Mouse (Mus musculus): ENCODE results near the gene Prex1.

The Prex1 gene

DNA sequence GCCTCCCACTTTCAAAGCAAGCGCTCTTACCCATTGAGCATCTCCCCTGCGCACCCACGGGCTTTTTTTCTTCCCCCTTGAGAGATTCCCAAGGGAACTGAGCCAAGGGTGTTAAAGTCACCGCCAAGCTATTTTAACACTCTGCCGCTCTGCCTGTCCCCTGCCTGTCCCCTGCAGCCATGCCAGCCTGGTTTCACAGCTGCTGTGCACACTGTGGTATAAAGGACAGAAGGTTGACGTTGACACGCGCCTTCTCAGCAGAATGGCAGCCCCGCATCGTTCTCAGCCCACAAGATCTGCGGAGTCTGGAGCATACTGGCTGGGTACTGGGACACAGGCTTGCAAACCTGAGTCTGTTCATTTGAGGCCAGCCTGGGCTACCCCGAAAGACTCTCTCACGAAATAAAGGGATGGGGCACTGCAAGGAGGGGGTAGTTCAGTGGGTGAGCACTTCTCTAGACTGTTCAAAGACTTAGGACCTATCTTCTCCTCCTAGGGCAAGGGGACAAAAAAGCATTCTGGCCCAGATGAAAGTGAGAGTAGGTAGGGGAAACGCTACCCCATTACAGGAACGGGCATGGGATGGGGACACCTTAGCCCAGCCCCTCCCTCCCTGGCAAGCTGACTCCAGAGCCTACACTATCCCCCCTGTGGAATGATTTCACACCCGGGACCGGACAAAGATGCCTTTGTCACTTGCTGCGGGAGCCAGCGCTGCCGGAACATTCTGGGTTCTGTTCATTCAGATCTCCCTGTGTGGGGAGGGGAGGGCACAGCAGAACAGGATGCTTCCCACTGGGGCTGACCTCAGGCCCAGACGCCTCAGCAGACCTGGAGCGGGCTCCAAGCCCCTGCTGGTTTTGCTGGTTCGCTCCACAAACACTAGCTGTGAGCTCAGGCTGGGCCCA is 21.8 kb downstream of the Prex1 start:
- in situ Hi-C loops (cut with MboI; ENCODE audit: unreplicated experiment in 2 of 2) = no loop called here

DNA sequence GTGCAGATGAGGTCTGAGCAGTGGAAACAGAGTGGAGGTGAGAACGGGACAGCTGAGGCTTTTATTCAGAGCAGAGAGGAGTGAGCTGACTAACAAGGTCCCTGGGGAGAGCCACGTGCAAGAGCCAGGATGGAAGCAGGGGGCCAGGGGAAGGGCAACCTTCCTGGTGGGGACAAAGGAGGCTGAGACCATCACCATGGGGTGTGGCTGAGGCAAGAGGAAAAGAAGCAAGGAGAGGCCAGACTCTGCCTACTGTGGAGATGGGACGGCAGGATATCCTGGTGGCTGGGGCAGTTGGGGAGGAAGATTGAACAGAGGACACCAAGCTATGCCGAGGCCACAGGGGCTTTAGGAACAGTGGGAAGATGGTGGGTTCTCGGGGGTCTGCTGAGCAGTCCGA is 26.7 kb downstream of the Prex1 start:
- in situ Hi-C loops (cut with MboI; ENCODE audit: unreplicated experiment in 2 of 2) = no loop called here

DNA sequence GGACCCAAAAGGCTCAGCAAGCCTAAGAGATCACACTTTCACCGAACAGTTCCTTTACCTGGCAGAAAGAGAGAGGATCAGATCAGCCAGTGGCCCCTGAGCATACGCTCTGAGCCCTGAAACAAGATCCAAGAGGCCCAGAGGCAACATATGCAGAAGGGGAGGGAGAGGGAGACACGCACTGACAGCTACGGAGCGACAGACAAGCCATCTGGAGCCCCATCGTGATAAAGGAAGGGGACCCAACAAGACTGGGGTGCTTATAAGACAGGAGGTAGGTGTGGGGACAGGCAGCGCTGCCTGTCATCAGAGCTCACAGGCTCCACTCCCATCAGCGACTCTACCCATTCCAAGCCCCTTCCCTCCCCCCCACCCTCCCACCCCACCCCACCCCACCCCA is 27.8 kb downstream of the Prex1 start:
- in situ Hi-C loops (cut with MboI; ENCODE audit: unreplicated experiment in 2 of 2) = no loop called here

DNA sequence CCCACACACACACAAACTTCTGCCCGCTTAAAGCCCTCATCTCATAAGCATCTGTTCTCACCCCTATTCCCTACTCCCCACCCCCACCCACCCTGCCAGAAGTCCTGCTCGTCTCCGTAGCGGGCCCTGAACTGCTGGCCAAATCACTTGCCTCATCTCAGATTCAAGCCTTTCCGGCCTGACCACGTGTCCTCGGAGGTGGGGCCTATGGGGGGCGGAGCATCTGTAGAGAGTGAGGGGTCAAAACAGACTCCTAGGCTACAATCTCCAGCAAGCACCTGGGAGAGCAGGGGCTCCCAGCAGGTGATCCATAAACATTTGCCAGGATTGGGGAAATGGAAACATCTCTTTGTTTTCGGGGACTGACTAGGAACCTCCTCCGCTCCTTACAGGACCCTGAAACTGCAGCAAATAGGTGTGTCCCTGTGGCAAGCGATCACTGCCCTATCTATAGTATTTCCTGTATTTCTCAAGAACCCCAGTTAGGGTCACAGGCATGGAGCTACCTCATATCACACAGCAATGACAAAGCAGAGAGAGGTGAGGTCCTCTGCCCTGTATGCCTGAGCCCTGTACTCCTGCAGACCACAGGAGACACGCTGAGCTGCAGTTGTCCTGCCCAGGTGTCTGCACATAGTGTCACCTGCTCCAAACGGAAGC is 29.6 kb downstream of the Prex1 start:
- in situ Hi-C loops (cut with MboI; ENCODE audit: unreplicated experiment in 2 of 2) = no loop called here

DNA sequence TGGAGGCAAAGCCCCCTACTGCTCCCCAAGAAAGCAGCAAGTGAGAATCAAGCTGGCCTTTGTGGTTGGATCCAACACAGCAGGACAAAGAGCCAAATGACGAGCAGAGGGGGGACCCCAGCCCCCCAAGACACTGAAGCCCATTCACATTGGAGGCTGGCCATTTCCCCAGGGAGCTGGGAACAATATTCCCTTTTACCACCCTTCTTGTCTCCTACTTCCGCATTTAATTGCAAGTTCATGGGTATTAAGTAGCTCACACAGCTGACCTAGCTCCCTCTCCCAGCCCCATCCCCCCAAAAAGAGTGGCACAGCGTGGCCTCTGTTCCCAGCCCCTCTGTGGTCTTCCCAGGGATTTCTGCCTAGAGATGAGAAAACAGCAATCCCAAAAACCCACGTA is 30.8 kb downstream of the Prex1 start:
- in situ Hi-C loops (cut with MboI; ENCODE audit: unreplicated experiment in 2 of 2) = no loop called here

DNA sequence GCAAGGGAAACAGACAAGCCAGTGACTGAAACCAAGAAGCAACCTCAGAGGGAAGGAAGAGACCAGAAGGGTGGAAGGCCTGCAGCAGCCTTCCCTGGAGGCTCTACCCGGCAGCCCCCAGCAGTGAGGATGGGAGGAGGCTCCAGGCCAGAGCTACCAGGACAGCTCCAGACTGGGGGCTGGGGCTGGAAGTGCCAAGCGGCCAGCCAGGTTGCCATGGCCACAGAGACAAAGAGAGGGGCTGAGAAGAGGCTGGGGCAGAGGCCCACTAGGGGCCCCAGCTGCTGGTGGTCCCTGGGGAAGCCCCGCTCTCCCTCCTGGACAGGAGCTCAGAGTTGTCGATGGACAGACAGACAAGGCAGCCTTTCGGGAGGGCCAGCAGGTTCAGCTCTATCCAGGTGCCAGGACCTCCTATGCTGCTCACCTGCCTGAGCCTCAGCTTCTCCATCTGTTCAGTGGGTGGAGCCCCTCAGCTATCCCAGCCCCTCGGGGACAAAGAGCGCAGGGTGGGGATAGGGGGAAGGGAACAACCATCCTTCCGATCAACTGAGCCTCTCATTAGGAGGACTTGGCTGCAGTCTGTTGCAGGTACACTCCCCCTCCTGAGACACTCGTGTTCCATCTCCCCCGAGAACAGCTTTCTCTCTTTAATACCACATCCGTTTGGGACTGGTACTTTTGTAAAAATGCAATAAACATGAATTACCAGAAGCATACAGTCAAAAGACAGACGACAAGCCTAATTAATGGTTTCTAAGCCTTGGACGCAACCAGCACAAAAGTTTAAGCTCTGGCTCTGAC is 34.5 kb downstream of the Prex1 start:
- in situ Hi-C loops (cut with MboI; ENCODE audit: unreplicated experiment in 2 of 2) = no loop called here

DNA sequence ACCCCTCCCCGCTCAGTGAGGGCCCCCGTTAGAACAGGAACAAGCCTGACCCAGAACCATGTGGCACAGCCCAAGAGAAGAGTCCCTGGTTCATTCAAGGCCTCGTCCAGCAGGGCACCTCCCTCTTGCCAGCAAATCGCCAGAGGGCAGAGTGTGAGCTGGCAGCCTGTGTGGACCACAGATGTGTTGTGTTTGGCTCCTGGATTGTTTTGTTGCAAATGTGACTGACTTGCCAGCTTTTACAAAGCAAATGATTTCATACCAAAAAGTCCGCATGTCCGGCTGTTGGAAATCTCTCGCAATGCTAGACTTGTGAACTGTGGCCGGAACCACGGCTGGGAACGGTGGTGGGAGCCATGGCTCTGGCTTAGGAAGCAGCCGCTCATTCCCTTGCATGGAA is 36.7 kb downstream of the Prex1 start:
- in situ Hi-C loops (cut with MboI; ENCODE audit: unreplicated experiment in 2 of 2) = no loop called here

DNA sequence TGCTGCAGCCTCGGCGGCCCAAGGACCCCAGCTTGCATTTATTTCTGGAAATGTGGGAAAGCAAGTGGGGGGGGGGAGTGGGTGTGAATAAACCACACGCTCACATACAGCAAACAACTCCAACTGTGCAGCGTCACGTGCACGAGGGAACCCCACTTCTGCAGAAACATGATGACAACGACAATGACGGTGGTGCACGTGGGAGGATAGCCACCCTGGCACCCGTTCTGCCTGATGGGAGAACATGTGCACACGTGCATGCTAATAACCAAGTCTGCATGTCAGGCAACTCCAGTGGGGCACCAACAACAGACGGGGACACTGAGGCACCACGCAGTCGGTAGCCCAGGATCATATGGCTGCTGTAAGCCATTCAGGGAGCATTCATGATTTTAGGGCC is 37.1 kb downstream of the Prex1 start:
- in situ Hi-C loops (cut with MboI; ENCODE audit: unreplicated experiment in 2 of 2) = no loop called here

DNA sequence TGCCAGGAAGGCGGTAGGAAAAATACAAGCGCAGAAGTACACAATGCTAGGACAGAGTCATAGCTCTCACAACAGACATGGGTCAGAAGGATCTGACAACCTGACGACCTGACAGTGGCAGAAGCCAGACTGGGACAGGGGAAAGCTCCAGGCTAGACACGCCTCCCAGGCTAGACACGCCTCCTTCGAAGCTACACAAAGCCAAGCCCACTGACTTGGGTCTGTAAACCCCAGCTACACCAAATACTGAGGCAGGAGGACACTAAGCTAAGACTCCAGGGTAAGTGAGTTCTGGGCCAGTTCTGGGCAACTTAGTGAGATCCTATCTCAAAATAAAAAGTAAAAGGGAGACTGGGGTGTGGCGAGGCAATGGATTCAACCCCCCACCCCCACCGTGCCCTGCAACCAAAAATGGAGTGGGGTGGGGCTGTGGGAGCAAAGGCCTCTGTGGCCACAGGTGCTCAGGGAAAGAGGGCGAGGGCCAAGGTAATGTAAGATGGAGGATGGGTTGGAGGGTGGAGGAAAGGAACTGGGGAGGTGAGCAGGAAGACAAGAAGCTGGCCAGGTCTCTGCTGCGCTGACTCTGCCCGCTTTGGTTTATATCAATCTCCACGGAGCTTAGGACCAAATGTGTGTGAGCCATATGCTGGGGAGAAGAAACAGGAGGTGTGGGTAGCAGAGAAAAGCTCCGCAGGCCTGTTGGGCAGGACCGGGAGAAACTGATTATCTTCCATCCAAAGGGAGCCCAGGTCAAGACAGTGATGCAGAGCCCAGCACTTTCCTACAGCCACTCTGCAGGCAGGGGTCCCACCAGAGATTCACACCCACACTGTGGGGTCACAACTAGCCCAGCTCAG is 37.8 kb downstream of the Prex1 start:
- in situ Hi-C loops (cut with MboI; ENCODE audit: unreplicated experiment in 2 of 2) = no loop called here

DNA sequence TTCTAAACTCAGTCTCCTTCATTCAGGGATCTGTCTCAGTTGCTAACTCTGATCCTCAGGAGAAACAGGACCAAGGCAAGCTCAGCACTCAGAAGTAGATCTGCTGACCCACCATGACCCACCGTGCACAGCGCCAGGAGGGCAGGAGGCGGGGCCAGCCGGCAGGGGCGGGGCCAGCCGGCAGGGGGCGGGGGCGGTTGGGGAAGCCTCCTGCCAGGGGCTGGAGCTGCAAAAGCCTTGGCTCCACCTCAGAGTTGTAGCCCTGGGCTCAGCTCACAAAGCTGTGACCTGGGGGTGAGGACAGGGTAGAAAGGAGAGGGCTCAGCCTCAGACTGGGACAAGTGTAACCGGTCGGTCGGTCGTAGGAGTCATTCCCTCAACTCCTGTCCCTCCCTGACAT is 38.9 kb downstream of the Prex1 start:
- in situ Hi-C loops (cut with MboI; ENCODE audit: unreplicated experiment in 2 of 2) = loop anchor here in 1 of 2 experiments (5.0 kb wide), 1 partner anchor 38 kb away; the partner anchor contains the start of gene Prex1

DNA sequence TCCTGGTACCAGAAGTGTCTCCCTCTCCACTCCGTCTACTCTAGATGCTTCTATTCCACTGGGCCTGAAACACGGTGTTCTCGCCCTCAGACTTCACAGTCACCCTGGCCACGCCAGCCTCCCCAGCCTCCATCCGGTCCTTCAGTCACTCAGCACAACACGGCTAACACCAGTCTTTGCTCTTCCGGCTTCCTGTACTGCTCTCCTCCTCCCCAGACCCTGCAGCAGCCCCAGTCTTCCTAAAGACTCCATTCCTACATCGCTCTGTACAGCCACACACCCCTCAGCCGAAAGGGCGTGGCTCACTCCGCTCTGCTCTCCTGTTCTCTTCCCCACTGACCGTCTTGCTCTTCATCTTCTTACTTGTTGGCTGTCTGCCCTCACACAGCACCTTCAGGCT is 39.7 kb downstream of the Prex1 start:
- in situ Hi-C loops (cut with MboI; ENCODE audit: unreplicated experiment in 2 of 2) = loop anchor here in 1 of 2 experiments (5.0 kb wide), 1 partner anchor 38 kb away; the partner anchor contains the start of gene Prex1

DNA sequence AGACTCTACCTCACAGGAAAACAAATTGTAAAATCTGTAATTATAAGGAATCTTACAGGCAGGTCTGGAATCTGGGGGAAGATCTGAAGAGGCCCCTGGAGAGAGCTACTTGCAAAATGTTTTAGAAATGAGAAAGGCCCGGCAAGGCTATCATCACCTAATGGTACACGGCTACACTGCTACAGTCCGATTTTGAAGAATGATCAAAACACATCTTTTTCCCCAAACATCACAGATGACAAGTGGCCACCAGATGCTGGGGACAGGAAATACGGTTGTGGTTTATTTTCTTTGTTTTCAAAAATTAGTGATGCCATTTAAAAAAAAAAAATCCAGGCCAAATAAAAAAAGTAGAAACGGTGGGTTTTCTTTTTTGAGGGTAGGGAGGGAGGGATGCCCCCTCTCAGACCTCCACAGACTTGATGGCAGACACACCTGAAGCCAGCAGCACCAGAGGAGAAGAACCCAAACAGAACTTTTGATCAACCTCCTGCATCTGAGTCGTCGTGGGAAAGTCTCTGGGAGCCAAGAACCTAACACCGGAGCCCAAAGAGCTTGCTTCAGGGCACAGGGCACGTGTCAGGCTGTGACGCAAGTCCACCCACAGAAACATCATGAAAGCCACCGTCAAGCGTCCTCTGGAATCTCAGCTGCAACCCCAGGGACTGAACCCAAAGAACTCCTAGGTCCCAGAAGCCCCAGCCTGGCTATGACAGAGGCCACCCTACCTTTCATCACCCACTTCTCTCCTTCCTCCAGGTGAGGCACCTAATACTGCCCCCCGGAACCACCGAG is 41.3 kb downstream of the Prex1 start:
- in situ Hi-C loops (cut with MboI; ENCODE audit: unreplicated experiment in 2 of 2) = loop anchor here in 1 of 2 experiments (5.0 kb wide), 1 partner anchor 40 kb away; the partner anchor contains the start of gene Prex1

DNA sequence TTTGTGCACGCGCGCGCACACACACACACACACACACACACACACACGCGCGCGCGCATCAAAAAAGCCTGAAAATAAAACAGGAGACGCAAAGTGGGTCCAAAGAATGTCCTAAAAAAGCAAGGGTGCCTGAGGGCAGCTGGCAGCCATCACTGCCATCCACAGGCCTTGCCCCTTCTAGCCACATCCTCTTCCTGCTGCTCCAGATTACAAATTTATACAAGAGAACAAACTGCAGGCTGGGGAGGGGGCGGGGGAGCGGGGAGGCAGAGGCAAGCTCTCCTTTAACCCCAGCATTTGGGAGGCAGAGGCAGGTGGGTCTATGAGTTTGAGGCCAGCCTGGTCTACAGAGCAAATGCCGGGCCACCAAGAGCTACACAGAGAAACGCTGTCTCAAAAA is 42.0 kb downstream of the Prex1 start:
- in situ Hi-C loops (cut with MboI; ENCODE audit: unreplicated experiment in 2 of 2) = loop anchor here in 1 of 2 experiments (5.0 kb wide), 1 partner anchor 41 kb away; the partner anchor contains the start of gene Prex1

DNA sequence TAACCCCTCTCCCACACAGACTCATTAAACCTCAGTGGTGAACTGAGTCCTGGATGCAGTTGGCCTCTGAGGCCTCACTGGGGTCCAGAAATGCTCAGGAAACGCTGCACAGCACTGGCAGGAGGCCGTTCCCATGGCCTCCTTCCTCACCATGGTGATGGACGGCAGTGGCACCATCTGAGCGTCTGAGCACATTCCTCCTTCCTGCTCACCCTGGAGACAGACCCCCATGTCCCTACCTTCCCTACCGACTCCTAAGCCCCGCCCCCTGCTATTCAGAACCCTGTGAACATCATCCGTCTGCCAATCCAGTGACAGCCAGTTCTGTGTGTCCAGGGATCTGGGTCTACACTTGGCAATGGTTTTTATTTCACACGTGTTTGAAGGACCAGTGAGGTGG is 42.6 kb downstream of the Prex1 start:
- in situ Hi-C loops (cut with MboI; ENCODE audit: unreplicated experiment in 2 of 2) = loop anchor here in 1 of 2 experiments (5.0 kb wide), 1 partner anchor 41 kb away; the partner anchor contains the start of gene Prex1

DNA sequence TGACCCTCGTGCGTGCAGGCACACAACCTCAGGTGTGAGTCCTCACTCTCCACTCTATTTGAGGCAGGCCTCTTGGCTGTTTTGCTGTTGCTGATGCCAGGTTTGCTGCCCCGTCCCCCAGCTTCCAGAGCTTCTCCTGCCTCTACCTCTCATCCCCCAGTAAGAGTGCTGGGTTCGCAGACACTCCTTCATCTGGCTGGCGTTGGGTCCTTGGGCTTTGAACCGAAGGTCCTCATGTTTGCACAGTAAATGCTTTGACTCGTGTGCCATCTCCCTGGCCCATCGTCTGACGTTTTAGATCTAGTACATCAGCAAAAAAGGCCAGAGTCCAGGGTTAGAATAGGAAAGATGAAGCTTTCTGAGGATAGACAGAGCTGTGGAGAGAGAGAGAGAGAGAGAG is 43.7 kb downstream of the Prex1 start:
- in situ Hi-C loops (cut with MboI; ENCODE audit: unreplicated experiment in 2 of 2) = loop anchor here in 1 of 2 experiments (5.0 kb wide), 1 partner anchor 42 kb away; the partner anchor contains the start of gene Prex1

DNA sequence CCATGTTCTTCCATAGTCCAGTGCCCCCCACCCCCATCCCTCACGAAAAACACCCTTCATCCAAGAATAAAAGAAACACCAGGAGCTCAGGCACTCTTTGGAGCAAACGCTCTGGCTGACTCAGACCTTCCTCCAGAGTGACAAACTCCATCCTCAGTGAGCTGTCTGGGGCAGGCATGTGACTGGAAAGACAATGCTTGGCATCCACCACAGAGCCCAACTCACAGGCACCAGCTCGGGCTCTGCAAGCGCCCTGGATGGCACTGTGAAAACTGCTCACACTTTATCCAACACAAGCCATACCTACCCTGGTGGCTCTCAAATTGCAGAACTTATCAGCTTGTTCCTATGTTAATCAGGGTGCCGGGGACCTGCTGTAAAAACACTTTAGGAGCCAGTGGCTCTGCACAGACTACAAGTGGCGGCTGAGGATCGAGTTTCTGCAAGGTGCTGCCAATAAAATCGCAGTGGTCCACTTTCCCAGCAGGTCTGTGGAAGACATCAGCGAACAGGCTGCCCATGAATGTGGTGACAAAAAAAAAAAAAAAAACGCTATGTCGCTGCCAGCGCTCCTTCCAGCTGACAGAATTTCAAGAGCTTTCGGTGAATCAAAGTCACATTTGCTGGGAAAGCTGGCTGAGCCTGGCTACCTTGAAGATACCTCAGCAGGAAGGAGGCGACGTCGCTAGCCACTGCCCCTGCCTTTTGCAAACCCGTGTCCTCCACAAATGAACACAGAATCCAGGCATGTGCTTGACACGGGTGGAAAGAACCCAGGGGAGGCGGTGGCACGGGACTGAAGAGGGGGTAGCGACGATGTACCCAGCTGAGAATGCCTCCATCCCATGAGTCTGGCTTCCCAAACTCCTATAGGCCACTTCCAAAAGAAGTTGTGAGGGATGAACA is 45.6 kb downstream of the Prex1 start:
- in situ Hi-C loops (cut with MboI; ENCODE audit: unreplicated experiment in 2 of 2) = no loop called here

DNA sequence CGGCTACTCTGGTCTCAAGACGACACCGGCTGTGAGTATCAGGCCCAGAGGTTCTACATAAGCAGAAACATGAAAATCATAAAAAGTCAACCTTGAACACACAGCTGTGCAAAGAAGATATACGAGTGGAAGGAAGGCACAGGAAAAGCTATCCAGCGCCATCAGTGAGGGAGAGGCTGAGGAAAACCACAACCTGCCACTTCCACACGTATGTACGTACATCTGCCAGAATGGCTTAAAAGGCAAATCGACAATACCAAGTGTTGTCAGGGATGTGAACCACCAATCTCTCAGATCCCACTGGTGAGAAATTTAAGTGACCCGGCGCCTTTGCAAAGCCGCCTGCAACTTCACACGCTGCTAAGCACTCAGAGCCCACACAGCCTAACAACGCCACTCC is 47.5 kb downstream of the Prex1 start:
- in situ Hi-C loops (cut with MboI; ENCODE audit: unreplicated experiment in 2 of 2) = no loop called here
